Mouse (Mus musculus): ENCODE measurements around the gene Atg4c. TPM values are rescaled to one million over a fixed set of nuclear protein-coding genes. Genes with fewer than 3 reads are reported as not detected.

The Atg4c gene
- polyA plus RNA-seq, 1 experiment from 2014 or later: 4.6 TPM

- peak; percentile 54; the same call in 1 of the 2 replicates for ATAC-seq (ENCODE audit: low read depth)
- Histone ChIP-seq H3K4me2 (ENCODE audit: low read depth, low read length) (peak overlapping the region; percentile 26), H3K4me3 (ENCODE audit: low read depth, low read length) (peak overlapping the region; percentile 29), H3K36me3 (ENCODE audit: control insufficient read depth, insufficient read depth) (no peaks in the 10 kb centered on the region), H3K27ac (ENCODE audit: low read length) (peak overlapping the region; percentile 6), H3K9me3 (replicated peaks; ENCODE audit: control insufficient read depth, low read length) (no peaks in the 10 kb centered on the region), H3K27me3 (ENCODE audit: control insufficient read depth, insufficient read depth, low read depth, low read length) (no peaks in the 10 kb centered on the region), H3K9ac (ENCODE audit: low read depth, low read length) (no peak overlapping the region), H3K4me1 (ENCODE audit: control insufficient read depth, low read depth, low read length) (peaks cover 5% of the 10 kb centered on the region)
- WGBS (ENCODE audit: insufficient replicate concordance): 16% methylated on average over 13 of the region's 13 CpGs
Observed at GRCm38 (mm10) chr4:99199757-99200251, 6.1 kb downstream of the Atg4c start.

- no peak overlapping the region for H3K4me3 ChIP-seq (ENCODE audit: low read depth, low read length)
- H3K27ac ChIP-seq (ENCODE audit: low read length): no peak overlapping the region
- WGBS (ENCODE audit: insufficient replicate concordance): 56% methylated on average over 7 of the region's 7 CpGs
- no peaks in the 10 kb centered on the region for H3K27me3 ChIP-seq (ENCODE audit: control insufficient read depth, insufficient read depth, low read depth, low read length)
- peaks cover 5% of the 10 kb centered on the region for H3K4me1 ChIP-seq (ENCODE audit: control insufficient read depth, low read depth, low read length)
- H3K9ac ChIP-seq (ENCODE audit: low read depth, low read length): no peak overlapping the region
- H3K36me3 ChIP-seq (ENCODE audit: control insufficient read depth, insufficient read depth): no peaks in the 10 kb centered on the region
- no peak for ATAC-seq (ENCODE audit: low read depth)
- H3K4me2 ChIP-seq (ENCODE audit: low read depth, low read length): peak overlapping the region; percentile 26; the same call in 1 of the 2 replicates
- no peaks in the 10 kb centered on the region for H3K9me3 ChIP-seq (replicated peaks; ENCODE audit: control insufficient read depth, low read length)
Observed at GRCm38 (mm10) chr4:99200383-99201136, 6.8 kb downstream of the Atg4c start.

- H3K27ac ChIP-seq (ENCODE audit: low read length): no peak overlapping the region
- no peaks in the 10 kb centered on the region for H3K36me3 ChIP-seq (ENCODE audit: control insufficient read depth, insufficient read depth)
- ATAC-seq (ENCODE audit: low read depth): no peak
- H3K4me1 ChIP-seq (ENCODE audit: control insufficient read depth, low read depth, low read length): peaks cover 4% of the 10 kb centered on the region
- 83% methylated on average over 6 of the region's 6 CpGs for WGBS (ENCODE audit: insufficient replicate concordance)
- no peak overlapping the region for H3K4me2 ChIP-seq (ENCODE audit: low read depth, low read length)
- H3K9ac ChIP-seq (ENCODE audit: low read depth, low read length): no peak overlapping the region
- H3K4me3 ChIP-seq (ENCODE audit: low read depth, low read length): no peak overlapping the region
- no peaks in the 10 kb centered on the region for H3K9me3 ChIP-seq (replicated peaks; ENCODE audit: control insufficient read depth, low read length)
- no peaks in the 10 kb centered on the region for H3K27me3 ChIP-seq (ENCODE audit: control insufficient read depth, insufficient read depth, low read depth, low read length)
Observed at GRCm38 (mm10) chr4:99205773-99206172, 12.0 kb downstream of the Atg4c start.

- Histone ChIP-seq H3K4me3 (ENCODE audit: low read depth, low read length) (no peak overlapping the region), H3K27me3 (ENCODE audit: control insufficient read depth, insufficient read depth, low read depth, low read length) (no peaks in the 10 kb centered on the region), H3K9ac (ENCODE audit: low read depth, low read length) (no peak overlapping the region), H3K9me3 (replicated peaks; ENCODE audit: control insufficient read depth, low read length) (no peaks in the 10 kb centered on the region), H3K27ac (ENCODE audit: low read length) (no peak overlapping the region), H3K36me3 (ENCODE audit: control insufficient read depth, insufficient read depth) (no peaks in the 10 kb centered on the region), H3K4me2 (ENCODE audit: low read depth, low read length) (no peak overlapping the region), H3K4me1 (ENCODE audit: control insufficient read depth, low read depth, low read length) (peaks cover 4% of the 10 kb centered on the region; the same call in 1 of the 2 replicates)
- no peak for ATAC-seq (ENCODE audit: low read depth)
- 43% methylated on average over 3 of the region's 3 CpGs for WGBS (ENCODE audit: insufficient replicate concordance)
Observed at GRCm38 (mm10) chr4:99206356-99206755, 12.6 kb downstream of the Atg4c start.

GRCm38 (mm10) chr4:99210087-99210486, 16.4 kb downstream of the Atg4c start:
- Histone ChIP-seq H3K4me2 (ENCODE audit: low read depth, low read length) (no peak overlapping the region), H3K9ac (ENCODE audit: low read depth, low read length) (no peak overlapping the region), H3K4me1 (ENCODE audit: control insufficient read depth, low read depth, low read length) (peaks cover 4% of the 10 kb centered on the region; the same call in 1 of the 2 replicates), H3K27me3 (ENCODE audit: control insufficient read depth, insufficient read depth, low read depth, low read length) (no peaks in the 10 kb centered on the region), H3K9me3 (replicated peaks; ENCODE audit: control insufficient read depth, low read length) (no peaks in the 10 kb centered on the region), H3K4me3 (ENCODE audit: low read depth, low read length) (no peak overlapping the region), H3K36me3 (ENCODE audit: control insufficient read depth, insufficient read depth) (no peaks in the 10 kb centered on the region), H3K27ac (ENCODE audit: low read length) (no peak overlapping the region)
- no peak for ATAC-seq (ENCODE audit: low read depth)
- 52% methylated on average over 9 of the region's 9 CpGs for WGBS (ENCODE audit: insufficient replicate concordance)

- Histone ChIP-seq H3K4me2 (ENCODE audit: low read depth, low read length) (no peak overlapping the region), H3K4me3 (ENCODE audit: low read depth, low read length) (no peak overlapping the region), H3K9ac (ENCODE audit: low read depth, low read length) (no peak overlapping the region), H3K9me3 (replicated peaks; ENCODE audit: control insufficient read depth, low read length) (no peaks in the 10 kb centered on the region), H3K4me1 (ENCODE audit: control insufficient read depth, low read depth, low read length) (peaks cover 4% of the 10 kb centered on the region; the same call in 1 of the 2 replicates), H3K36me3 (ENCODE audit: control insufficient read depth, insufficient read depth) (no peaks in the 10 kb centered on the region), H3K27me3 (ENCODE audit: control insufficient read depth, insufficient read depth, low read depth, low read length) (no peaks in the 10 kb centered on the region), H3K27ac (ENCODE audit: low read length) (no peak overlapping the region)
- WGBS (ENCODE audit: insufficient replicate concordance): 50% methylated on average over 8 of the region's 8 CpGs
- ATAC-seq (ENCODE audit: low read depth): no peak
Observed at GRCm38 (mm10) chr4:99211606-99212005, 17.9 kb downstream of the Atg4c start.

- WGBS (ENCODE audit: insufficient replicate concordance): 42% methylated on average over 4 of the region's 4 CpGs
- no peak for ATAC-seq (ENCODE audit: low read depth)
- H3K4me2 ChIP-seq (ENCODE audit: low read depth, low read length): no peak overlapping the region
- H3K36me3 ChIP-seq (ENCODE audit: control insufficient read depth, insufficient read depth): no peaks in the 10 kb centered on the region
- H3K9me3 ChIP-seq (replicated peaks; ENCODE audit: control insufficient read depth, low read length): no peaks in the 10 kb centered on the region
- H3K27ac ChIP-seq (ENCODE audit: low read length): no peak overlapping the region
- peaks cover 4% of the 10 kb centered on the region; the same call in 1 of the 2 replicates for H3K4me1 ChIP-seq (ENCODE audit: control insufficient read depth, low read depth, low read length)
- H3K27me3 ChIP-seq (ENCODE audit: control insufficient read depth, insufficient read depth, low read depth, low read length): no peaks in the 10 kb centered on the region
- no peak overlapping the region for H3K9ac ChIP-seq (ENCODE audit: low read depth, low read length)
- no peak overlapping the region for H3K4me3 ChIP-seq (ENCODE audit: low read depth, low read length)
Observed at GRCm38 (mm10) chr4:99213123-99213522, 19.4 kb downstream of the Atg4c start.

- H3K4me3 ChIP-seq (ENCODE audit: low read depth, low read length): no peak overlapping the region
- no peaks in the 10 kb centered on the region for H3K4me1 ChIP-seq (ENCODE audit: control insufficient read depth, low read depth, low read length)
- no peaks in the 10 kb centered on the region for H3K9me3 ChIP-seq (replicated peaks; ENCODE audit: control insufficient read depth, low read length)
- H3K9ac ChIP-seq (ENCODE audit: low read depth, low read length): no peak overlapping the region
- no peak overlapping the region for H3K27ac ChIP-seq (ENCODE audit: low read length)
- ATAC-seq (ENCODE audit: low read depth): no peak
- WGBS (ENCODE audit: insufficient replicate concordance): 80% methylated on average over 8 of the region's 8 CpGs
- H3K27me3 ChIP-seq (ENCODE audit: control insufficient read depth, insufficient read depth, low read depth, low read length): no peaks in the 10 kb centered on the region
- peaks cover 2% of the 10 kb centered on the region; the same call in 1 of the 2 replicates for H3K36me3 ChIP-seq (ENCODE audit: control insufficient read depth, insufficient read depth)
- H3K4me2 ChIP-seq (ENCODE audit: low read depth, low read length): no peak overlapping the region
Observed at GRCm38 (mm10) chr4:99222221-99222620, 28.5 kb downstream of the Atg4c start.

GRCm38 (mm10) chr4:99224790-99225189, 31.1 kb downstream of the Atg4c start:
- no peak overlapping the region for H3K4me2 ChIP-seq (ENCODE audit: low read depth, low read length)
- H3K27ac ChIP-seq (ENCODE audit: low read length): no peak overlapping the region
- H3K4me3 ChIP-seq (ENCODE audit: low read depth, low read length): no peak overlapping the region
- 39% methylated on average over 2 of the region's 2 CpGs for WGBS (ENCODE audit: insufficient replicate concordance)
- H3K27me3 ChIP-seq (ENCODE audit: control insufficient read depth, insufficient read depth, low read depth, low read length): no peaks in the 10 kb centered on the region
- no peak for ATAC-seq (ENCODE audit: low read depth)
- H3K36me3 ChIP-seq (ENCODE audit: control insufficient read depth, insufficient read depth): peaks cover 2% of the 10 kb centered on the region; the same call in 1 of the 2 replicates
- H3K9ac ChIP-seq (ENCODE audit: low read depth, low read length): no peak overlapping the region
- no peaks in the 10 kb centered on the region for H3K9me3 ChIP-seq (replicated peaks; ENCODE audit: control insufficient read depth, low read length)
- no peaks in the 10 kb centered on the region for H3K4me1 ChIP-seq (ENCODE audit: control insufficient read depth, low read depth, low read length)
